Mouse (Mus musculus): Measurements from ENCODE around the gene Tmem221. TPM values are rescaled to one million over a fixed set of nuclear protein-coding genes. Genes with fewer than 3 reads are reported as not detected.
A peak's percentile ranks its signal among the peaks of the same experiment; 100 is the strongest.

Tmem221 gene
- total RNA-seq, 2 experiments from 2014 or later = not detected

GRCm38 (mm10) chr8:71579009-71579408 is 20.3 kb upstream of the Tmem221 start:
- no peak for DNase-seq (ENCODE audit: low spot score)

- DNase-seq (ENCODE audit: low spot score) = no peak
Observed at GRCm38 (mm10) chr8:71577856-71578387, 19.3 kb upstream of the Tmem221 start.

- DNase-seq (ENCODE audit: low spot score) = no peak
Observed at GRCm38 (mm10) chr8:71575020-71575419, 16.3 kb upstream of the Tmem221 start.

GRCm38 (mm10) chr8:71574426-71574825 is 15.8 kb upstream of the Tmem221 start:
- no peak for DNase-seq (ENCODE audit: low spot score)

GRCm38 (mm10) chr8:71572847-71573633 is 14.4 kb upstream of the Tmem221 start:
- no peak for DNase-seq (ENCODE audit: low spot score)

- DNase-seq (ENCODE audit: low spot score) = no peak
Observed at GRCm38 (mm10) chr8:71572077-71572476, 13.4 kb upstream of the Tmem221 start.

GRCm38 (mm10) chr8:71570291-71570954 is 11.8 kb upstream of the Tmem221 start:
- peak; percentile 89 for DNase-seq (ENCODE audit: low spot score)

- DNase-seq (ENCODE audit: low spot score) = peak; percentile 90
Observed at GRCm38 (mm10) chr8:71569366-71570290, 11.0 kb upstream of the Tmem221 start.

- peak; percentile 22 for DNase-seq (ENCODE audit: low spot score)
Observed at GRCm38 (mm10) chr8:71568941-71569340, 10.3 kb upstream of the Tmem221 start.

GRCm38 (mm10) chr8:71568387-71568937 is 9.8 kb upstream of the Tmem221 start, which contains the start of gene Slc27a1:
Gene Slc27a1, plus strand, starts transcription at chr8:71568882.
- DNase-seq (ENCODE audit: low spot score) = peak; percentile 81

- no peak for DNase-seq (ENCODE audit: low spot score)
Observed at GRCm38 (mm10) chr8:71567587-71567986, 8.9 kb upstream of the Tmem221 start.

GRCm38 (mm10) chr8:71566501-71566900 is 7.8 kb upstream of the Tmem221 start, which contains the start of gene Nxnl1:
Gene Nxnl1, minus strand, starts transcription at chr8:71566601.
- DNase-seq (ENCODE audit: low spot score) = no peak

- no peak for DNase-seq (ENCODE audit: low spot score)
Observed at GRCm38 (mm10) chr8:71563992-71564391, 5.3 kb upstream of the Tmem221 start.

GRCm38 (mm10) chr8:71562751-71563150 is 4.1 kb upstream of the Tmem221 start:
- DNase-seq (ENCODE audit: low spot score) = peak; percentile 84

GRCm38 (mm10) chr8:71561401-71561800 is 2.7 kb upstream of the Tmem221 start:
- DNase-seq (ENCODE audit: low spot score) = peak; percentile 59

- DNase-seq (ENCODE audit: low spot score) = no peak
Observed at GRCm38 (mm10) chr8:71560765-71561164, 2.1 kb upstream of the Tmem221 start.

- DNase-seq (ENCODE audit: low spot score) = no peak
Observed at GRCm38 (mm10) chr8:71560071-71560470, 1.4 kb upstream of the Tmem221 start.

- peak; percentile 59 for DNase-seq (ENCODE audit: low spot score)
Observed at GRCm38 (mm10) chr8:71558958-71559690, 453 bp upstream of the Tmem221 start.

GRCm38 (mm10) chr8:71554644-71555043 is 4.0 kb downstream of the Tmem221 start:
- no peak for DNase-seq (ENCODE audit: low spot score)

- no peak for DNase-seq (ENCODE audit: low spot score)
Observed at GRCm38 (mm10) chr8:71554001-71554400, 4.7 kb downstream of the Tmem221 start.
